Mouse (Mus musculus) adrenal gland, postnatal 4 days (tissue): ENCODE measurements around the gene Ttc37. TPM values are rescaled to one million over a fixed set of nuclear protein-coding genes. Genes with fewer than 3 reads are reported as not detected.

Experiments used
- DNase-seq, 2 experiments: peaks; one replicate each; pipeline ENCODE4 v3.0.0; 2021 to 2022; ENCODE audit warnings: low spot score in 2 of 2, mixed read lengths in 2 of 2
- long read RNA-seq, 2 experiments: library from polyadenylated mRNA; stranded (forward); transcript quantifications; one replicate each; pipeline ENCODE4 v2.0.0; 2021
- total RNA-seq, 2 experiments: library from RNA; stranded (reverse); gene quantifications; 2 replicates each; pipeline ENCODE4 v1.2.3; 2021

Gene Ttc37
- 10 to 100 TPM; 24.8 to 25.7 TPM for total RNA-seq
- long read RNA-seq, experiment 1, partial matches to known transcripts, result 2 of 2 reads
- long read RNA-seq, experiment 1, other reads (novel, unspliced or antisense), result 0 of 2 reads
- long read RNA-seq, experiment 2, full-length matches to known transcripts, result 2 of 15 reads
- long read RNA-seq, experiment 2, partial matches to known transcripts, result 7 of 15 reads
- long read RNA-seq, experiment 2, other reads (novel, unspliced or antisense), result 6 of 15 reads

DNA sequence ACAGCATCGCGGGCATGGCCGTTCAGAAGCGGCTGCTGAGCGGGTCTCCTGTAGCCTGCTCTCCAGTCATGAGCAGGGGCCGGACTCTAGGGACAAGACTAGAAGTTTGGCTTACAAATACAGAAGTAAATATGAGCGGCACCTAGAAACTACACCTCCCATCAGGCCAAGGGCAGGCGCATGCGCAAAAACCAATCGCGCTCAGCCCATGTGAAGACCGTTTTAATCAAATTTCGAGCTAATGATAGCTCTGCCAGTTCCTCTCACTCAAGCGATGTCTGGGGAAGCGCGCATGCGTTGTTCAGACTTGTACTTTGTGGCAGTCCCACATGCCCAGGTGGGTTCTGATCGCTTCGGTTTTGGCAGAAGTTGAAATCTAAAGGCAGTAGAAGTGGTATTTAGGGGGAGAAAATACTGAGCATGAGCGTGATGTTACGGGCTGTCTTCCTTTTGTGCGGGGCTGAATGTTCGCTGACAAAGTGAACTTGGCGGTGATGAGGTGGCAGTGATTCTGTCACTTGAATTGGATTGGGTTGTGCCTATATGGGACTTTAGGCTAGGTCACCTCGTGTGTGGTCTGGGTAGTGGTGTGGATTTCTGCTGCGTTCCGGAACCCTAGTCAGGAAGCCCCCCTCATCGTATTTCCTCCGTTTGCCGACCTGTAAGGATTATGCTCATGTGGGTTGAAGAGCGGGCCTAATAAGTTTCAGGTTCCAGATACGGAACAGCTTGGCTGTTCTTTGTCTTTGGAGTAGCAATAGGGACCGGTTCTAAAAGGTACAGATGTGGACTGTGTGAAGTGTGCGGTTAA, at the start of gene Ttc37, which contains the start of gene Arsk:
Ttc37 (plus strand) TSS at position 242 of the 811 bp plus-strand sequence.
Arsk (minus strand) TSS at position 168 of the 811 bp plus-strand sequence.
- peak; percentile 73 to 85 for DNase-seq

- no peak for DNase-seq
Measured at GRCm38 (mm10) chr13:76055391-76056232, 42.9 kb upstream of the Ttc37 start.

GRCm38 (mm10) chr13:76056261-76056724, 42.2 kb upstream of the Ttc37 start:
- peak in 1 of 2 experiments; percentile 20 for DNase-seq

GRCm38 (mm10) chr13:76056896-76057266, 41.7 kb upstream of the Ttc37 start, which contains the start of gene Gpr150:
Gpr150 (minus strand) TSS chr13:76056996.
- DNase-seq, result no peak

- DNase-seq, result no peak
Measured at GRCm38 (mm10) chr13:76057267-76058069, 41.1 kb upstream of the Ttc37 start.

- no peak for DNase-seq
Measured at GRCm38 (mm10) chr13:76059591-76059990, 38.9 kb upstream of the Ttc37 start.

- DNase-seq, result no peak
Measured at GRCm38 (mm10) chr13:76062126-76062525, 36.4 kb upstream of the Ttc37 start.

- no peak for DNase-seq
Measured at GRCm38 (mm10) chr13:76062569-76062968, 36.0 kb upstream of the Ttc37 start.

DNA sequence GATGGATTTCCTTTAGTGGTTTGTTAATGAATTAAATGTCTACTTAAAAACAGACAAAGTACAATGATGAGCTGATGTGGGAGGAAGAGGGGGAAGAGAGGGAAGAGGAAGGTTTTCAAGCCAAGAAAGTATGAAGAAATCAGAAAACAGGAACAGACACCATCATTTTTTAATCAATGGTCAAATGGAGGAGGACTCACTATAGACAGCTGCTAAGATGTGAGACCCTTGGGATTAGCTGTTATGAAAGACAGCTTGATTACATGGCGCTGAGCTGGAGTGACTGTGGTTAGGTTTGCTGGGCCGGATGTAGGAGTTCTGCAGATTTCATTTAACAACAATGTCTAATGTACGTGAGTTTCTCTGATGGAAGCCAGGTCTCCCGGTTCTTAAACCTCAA, 35.0 kb upstream of the Ttc37 start:
- no peak for DNase-seq

DNA sequence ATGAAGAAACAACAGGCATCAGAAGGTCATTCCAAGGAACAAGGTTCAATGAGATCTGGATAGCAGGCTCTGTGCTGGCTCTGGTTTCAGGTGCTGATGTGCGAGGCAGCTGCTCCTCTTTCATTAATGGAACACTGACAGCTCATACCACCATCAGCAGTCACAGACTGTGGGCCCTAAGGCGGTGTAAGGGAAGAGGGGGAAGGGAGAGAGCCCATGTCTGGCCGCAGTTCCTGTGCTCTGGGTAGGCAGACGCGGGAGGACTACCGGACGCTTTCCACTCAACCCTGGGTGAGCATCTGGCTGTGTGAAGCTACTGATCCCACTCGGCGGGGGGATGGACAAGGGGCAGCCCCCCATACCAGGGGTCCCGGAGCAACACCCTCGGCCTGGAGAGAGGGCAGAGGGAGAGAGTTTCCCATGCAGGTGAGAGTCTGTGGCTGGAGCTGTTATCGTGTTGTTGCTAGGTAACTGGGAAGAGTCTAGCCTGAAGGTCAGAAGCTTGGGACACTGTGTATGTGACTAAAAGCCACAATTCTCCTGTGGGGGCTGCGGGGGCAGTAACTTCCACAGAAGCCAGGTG, 34.1 kb upstream of the Ttc37 start:
- no peak for DNase-seq

GRCm38 (mm10) chr13:76074323-76074722, 24.2 kb upstream of the Ttc37 start:
- DNase-seq, result no peak

DNA sequence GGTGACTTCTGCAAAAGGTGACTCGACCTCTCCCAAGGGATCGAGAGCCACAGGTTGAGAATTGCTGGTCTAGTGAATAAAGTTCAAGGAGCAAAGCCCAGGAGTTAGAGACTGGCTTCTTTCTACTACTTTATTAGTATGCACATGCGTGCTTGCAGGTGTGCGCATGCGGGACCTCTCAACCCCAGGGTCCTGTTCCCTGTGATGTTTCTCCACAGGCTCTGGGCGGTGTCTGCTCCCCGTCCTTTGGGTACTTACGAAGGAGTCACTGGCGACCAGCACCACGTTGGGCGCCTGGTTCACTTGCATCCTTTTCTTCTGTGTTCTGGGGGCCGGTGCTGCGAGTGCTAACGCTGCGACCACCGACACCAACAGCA, 430 bp upstream of the Ttc37 start:
- DNase-seq, result peak; percentile 7 to 9

DNA sequence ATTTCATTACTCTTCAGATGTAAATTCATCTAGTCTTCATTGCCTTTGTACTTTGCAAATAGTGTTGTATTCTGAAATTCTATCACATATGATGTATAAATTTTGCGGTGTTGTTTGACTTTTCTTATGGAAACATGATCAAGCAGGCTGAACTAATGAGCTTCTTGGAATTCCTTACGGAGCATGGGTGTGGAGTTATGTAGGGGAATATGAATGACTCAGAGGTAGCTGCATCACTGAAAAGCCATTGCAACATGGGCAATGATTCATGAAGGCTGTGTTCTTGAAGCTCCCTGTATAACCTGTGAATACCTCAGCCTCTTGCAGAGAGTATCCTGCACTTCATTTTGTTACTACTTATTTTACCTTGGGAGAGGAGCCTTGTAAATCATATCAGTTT, 3.5 kb downstream of the Ttc37 start:
- DNase-seq, result no peak

GRCm38 (mm10) chr13:76109069-76109824, 10.7 kb downstream of the Ttc37 start:
- DNase-seq, result no peak

DNA sequence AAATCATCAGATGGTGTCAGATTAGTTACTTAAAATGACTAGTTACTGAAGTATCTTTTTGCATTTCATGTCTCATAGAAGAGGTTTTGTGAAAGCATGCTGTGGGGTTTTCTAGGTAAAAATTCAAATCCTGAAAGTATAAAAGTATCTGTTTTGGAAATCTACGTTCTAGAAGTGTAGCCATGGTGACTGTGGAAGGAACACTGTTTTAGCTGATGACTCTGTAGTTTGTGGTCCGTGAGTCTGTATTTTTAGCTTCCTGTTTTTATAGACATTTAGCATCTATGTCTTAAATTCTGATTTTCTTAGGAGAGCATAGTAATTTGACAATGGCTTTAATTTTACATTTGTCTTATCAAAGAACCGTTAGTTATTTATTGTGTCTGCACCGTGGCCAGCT, 30.3 kb downstream of the Ttc37 start:
- DNase-seq, result no peak

GRCm38 (mm10) chr13:76132415-76132814, 33.9 kb downstream of the Ttc37 start:
- no peak for DNase-seq

DNA sequence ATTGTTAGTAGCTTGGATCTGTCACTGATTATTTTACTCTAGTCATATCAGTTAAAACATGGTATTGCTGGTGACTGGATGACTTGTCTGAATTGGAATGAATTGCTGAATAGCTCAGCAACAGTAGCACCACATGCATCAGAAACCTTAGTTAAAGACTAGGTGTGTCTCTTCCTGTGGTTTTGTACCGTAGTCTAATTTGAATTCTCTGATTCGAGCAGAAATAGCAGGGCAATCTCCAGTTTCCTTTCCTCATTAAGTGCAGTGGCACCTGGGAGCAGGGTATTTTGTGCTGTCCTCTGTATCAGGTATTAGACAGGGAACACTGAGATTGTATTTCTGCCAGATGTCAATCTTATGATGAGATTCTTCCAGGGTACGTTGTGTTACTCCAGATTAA, 40.3 kb downstream of the Ttc37 start:
- no peak for DNase-seq

DNA sequence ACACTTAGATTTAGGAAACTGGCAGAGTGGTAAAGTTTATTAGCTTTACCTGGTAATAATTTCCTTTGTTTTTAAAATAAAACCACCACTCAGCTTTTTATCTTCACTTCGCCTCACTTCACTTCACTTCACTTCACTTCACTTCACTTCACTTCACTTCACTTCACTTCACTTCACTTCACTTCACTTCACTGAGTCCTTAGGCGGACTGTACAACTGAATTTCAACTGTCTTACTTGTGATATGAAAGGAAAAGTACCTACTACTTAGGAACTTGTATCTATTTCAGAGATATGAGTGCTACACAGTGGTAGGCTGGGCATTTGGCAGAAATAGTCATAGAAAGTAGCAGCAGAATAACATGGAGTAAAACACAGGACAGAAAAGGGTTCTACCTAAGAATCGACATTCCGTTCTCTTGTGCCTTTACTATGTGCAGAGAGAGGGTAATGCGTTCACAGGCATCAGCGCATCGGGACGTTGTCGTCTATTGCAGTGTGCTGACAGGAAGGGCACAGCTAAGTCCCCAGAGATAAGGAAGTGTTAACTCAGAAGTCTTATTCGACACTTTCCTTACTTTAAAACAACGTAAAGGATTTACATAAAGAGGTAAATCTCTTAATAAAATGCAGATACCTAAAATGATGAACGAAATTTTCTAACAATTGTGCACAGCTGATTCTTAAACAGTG, 42.7 kb downstream of the Ttc37 start:
- DNase-seq, result no peak

DNA sequence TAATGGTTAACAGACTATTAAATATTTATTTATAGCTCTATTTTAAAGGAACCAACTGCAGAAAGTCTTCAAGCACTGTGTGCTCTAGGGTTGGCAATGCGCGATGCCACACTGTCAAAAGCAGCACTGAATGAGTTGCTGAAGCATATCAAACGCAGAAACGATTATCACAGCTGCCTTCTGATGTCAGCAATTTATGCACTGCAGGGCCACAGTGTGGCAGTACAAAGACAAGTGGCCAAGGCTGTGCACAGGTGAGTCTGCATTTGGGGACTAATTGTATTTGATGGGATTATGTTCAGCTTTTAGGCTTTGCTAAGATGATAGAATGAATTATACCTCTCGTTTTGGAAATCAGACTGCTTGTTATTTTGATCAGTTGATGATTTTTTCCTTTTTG, 51.9 kb downstream of the Ttc37 start:
- DNase-seq, result no peak
